Mouse (Mus musculus) ES-Bruce4 (cell line): Measurements from ENCODE around the gene Atp6ap1l.

Source experiments
- CTCF ChIP-seq: IDR thresholded peaks from one replicate; pipeline ENCODE4 v1.8.1; 2011; ENCODE audit warnings: low read depth, low read length
- EP300 ChIP-seq: IDR thresholded peaks from 2 replicates; pipeline ENCODE4 v1.6.1; 2011; ENCODE audit warnings: low read depth, low read length; ENCODE audit not compliant: insufficient read depth
- POLR2A ChIP-seq: IDR thresholded peaks from one replicate; pipeline ENCODE4 v1.8.1; 2011; ENCODE audit warnings: low read length; ENCODE audit not compliant: insufficient read depth

DNA sequence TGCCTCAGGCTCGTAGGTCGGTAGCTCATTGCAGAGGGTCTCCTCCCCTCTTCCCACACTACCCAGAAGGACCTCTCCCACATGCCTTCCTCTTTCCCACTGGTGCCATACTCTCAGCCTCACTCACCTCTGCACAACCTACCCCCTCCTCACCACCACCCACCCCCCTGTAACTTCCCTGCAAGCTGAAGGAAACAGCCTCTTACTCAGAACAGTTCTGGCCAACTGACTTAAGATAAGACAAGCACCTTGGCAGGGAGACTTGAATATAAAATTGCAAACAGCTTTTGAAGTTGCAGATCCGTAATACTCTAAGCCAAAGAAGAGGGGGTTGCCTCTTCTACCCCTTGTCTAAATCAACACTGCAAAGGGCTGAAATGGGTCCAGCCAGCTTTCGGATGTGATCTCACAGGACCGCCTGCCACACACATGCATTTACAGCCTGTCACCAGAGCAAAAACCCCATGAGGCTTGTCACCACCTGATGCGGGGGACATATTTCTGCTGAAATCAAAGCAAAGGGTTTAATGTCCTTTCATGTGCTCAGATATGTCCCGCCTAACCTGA, 71.4 kb downstream of the Atp6ap1l start:
- TF ChIP-seq POLR2A (no peak), CTCF (no peak), EP300 (no peak)
